Mouse (Mus musculus) adrenal gland, postnatal 10 days (tissue): Measurements from ENCODE around the gene Gm21970. TPM values are rescaled to one million over a fixed set of nuclear protein-coding genes. Genes with fewer than 3 reads are reported as not detected.
A peak's percentile ranks its signal among the peaks of the same experiment; 100 is the strongest.

Experiments
- DNase-seq: peaks from one replicate; pipeline ENCODE4 v3.0.0; 2021; ENCODE audit warnings: mixed read lengths
- total RNA-seq, 2 experiments: library from RNA; stranded (reverse); gene quantifications; 2 replicates each; pipeline ENCODE4 v1.2.3; 2021

Gene Gm21970
- total RNA-seq, 2 experiments from 2014 or later = not detected

DNA sequence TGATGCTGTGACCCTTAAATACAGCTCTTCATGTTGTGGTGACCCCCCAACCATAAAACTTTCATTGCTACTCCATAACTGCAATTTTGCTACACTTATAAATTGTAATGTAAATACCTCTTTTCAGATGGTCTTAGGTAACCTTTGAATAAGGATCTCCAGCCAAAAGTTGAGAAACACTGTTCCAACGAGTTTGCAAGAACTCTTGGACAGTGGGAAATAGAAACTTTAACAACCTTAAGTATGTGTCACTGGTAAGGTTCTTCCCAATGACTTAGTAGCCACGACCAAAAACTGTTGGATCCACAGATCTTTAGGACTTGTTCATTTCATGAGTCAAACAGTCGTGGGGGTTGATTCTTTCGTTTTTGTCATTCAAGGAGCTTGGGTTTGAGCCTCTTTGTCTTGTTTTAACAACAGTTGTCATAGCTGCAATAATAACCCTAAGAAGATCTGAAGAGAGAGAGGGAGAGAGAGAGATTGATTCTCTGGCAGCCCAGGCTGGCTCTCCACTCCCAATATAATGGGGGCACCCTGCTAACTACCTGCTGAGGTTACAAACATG lies 72.4 kb downstream of the Gm21970 start:
- no peak for DNase-seq

DNA sequence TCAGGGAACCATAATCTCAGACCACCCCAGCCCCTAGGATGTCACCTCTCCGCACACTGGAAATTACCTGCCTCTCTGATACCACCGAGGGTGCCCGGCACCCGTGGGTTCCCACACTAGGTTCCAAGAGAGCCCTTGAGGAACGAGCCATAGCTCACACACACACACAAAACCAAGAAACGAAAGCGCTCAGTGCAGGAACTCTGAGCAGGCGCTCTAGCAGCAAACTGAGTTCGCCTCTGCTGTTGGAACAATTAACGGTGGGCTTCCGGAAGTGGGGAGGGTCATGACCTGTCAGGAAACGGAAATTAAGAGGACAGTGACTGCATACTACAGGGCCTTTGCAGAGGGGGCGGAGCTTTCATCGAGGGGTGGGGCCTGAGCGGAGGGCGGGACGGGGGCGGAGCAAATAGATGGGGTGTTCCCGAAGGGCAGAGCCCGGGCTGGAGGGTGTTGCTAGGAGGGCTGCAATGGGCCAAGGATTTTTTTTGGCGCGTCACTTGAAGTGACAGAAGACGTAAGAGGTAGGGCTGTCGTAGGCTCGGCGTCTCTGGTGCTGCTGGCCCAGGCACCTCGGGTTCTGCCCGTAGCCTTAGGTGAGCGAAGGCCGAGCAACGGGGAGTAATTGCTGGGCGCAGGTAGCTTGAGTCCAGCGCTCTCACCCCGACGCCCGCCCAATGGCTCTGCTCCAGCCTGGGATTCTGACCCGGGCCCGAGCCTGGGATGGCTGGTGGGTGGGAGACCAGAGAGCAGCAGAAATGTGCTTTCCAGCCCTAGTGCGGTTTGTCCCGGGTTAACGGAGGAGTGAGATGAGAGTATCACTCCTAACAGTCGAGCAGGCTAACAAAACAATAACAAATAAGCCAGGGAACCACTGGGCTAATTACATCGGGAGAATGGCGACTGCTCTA lies 73.3 kb downstream of the Gm21970 start:
- peak; percentile 95 for DNase-seq

DNA sequence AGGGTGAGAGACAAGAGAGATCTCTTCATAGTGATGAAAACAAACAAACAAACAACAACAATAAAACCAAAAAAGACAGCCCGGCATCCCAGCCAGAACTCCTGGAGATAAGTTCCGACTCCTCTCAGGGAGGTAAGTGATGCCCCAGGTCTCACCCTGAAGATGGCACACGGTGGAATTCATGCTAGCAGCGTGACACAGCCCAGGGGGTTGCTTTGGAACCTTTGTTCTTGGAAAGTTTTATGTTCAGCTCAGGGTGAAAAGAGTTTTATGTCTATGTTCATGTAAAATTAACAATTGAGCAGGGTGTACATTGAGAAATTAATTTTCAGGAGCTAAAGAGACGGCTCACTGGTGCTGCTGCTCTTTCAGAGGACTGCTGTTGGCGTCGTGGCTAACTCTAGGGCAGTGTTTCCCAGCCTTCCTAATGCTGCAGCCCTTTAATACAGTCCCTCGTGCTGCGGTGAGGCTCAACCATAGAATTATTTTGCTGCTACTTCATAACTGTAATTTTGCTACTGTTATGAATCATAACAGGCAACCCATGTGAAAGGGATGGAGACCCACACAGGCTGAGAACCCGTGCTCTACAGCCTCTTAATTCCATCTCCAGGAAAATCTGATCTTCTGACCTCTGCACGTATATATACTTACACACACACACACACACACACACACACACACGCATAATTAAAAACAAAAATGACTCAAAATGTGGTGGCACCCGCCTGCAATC lies 74.2 kb downstream of the Gm21970 start:
- DNase-seq = no peak

DNA sequence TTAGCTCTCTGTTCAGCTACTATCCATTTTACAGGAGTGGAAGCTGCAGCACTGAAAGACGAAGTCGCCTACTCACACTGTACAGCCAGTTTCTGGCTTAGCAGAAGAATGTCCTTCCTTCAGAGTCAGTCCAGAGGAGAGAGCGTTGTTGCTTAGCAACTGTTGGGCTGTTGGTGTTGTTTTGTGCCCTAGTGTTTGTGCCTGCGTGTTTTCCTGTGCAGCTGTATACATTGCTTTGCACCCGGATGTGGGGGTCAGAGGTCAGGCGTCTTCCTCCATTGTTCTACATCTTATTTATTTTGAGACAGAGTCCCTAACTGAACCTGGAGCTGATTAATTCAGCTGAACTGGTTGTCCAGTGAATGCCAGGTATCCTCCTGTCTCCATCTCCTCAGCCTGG lies 75.0 kb downstream of the Gm21970 start:
- DNase-seq = peak; percentile 42

Other genes with a start within 250 kb of the Gm21970 start
- gene Olig2, start 166.3 kb upstream of the Gm21970 start, total RNA-seq = not detected
- gene Olig1, start 121.9 kb upstream of the Gm21970 start, total RNA-seq = 1 to 10 TPM in 1 of 2 experiments, under 1 TPM in 1; 0.75 to 1.6 TPM
- 10 to 100 TPM; 78.4 TPM for gene Ifnar2, start 18.9 kb upstream of the Gm21970 start, total RNA-seq
- 10 to 100 TPM; 75.4 to 78.8 TPM for gene Il10rb, start 14.4 kb downstream of the Gm21970 start, total RNA-seq
- gene Ifnar1, start 93.5 kb downstream of the Gm21970 start, total RNA-seq = 10 to 100 TPM; 71.2 to 85.3 TPM
- 10 to 100 TPM; 27.5 to 31.9 TPM for gene Ifngr2, start 155.4 kb downstream of the Gm21970 start, total RNA-seq
- 10 to 100 TPM; 33.8 to 38.3 TPM for gene Tmem50b, start 206.1 kb downstream of the Gm21970 start, total RNA-seq
- 10 to 100 TPM; 10.9 to 15.4 TPM for gene Dnajc28, start 227.3 kb downstream of the Gm21970 start, total RNA-seq